Mouse (Mus musculus): ENCODE measurements around the gene Mrpl41.

DNA sequence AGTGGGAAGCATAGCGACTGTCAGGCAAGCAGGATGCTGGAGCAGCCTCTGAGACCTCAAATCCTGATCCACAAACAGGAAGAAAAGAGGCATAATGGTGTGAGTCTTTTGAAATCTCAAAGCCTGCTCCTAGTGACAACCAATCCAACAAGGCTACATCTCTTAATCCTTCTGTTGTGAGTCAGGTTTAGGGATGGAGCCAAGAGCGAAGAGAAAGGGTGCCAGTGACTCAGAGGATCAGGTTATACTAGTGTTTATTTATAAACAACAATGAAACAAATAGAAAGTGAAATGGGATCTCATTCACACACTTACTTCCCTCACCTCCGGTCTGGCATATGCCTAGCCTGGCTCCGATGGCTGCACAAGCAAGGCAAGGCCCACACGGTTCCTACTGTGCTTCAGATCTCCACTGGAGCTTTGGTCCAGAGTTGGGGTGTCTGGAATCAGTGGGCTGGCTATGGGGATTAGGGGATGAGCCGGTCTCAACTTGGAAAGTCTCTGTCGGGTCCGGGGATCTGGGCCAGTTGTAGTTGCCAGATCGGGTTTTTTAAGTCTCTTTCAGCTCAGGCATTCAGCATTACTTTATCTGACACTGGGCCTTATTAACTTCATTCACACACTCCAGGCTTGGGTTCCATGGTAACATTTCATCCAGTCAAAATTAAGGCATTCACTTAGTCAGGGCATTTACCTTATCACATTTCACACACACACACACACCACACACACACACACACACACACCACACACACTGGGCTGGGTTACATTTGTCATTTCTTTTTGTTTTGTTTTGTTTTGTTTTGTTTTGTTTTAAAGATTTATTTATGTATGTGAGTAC lies 29.3 kb upstream of the Mrpl41 start:
- TF ChIP-seq USF1 (IDR thresholded peaks at IDR 0.05; ENCODE audit: low read depth) (no peak), POLR2AphosphoS2 (IDR thresholded peaks at IDR 0.05; ENCODE audit: insufficient read length, low read depth) (no peak), CEBPB (IDR thresholded peaks at IDR 0.05; ENCODE audit: insufficient read depth, poor library complexity, severe bottlenecking) (no peak), POLR2A (IDR thresholded peaks at IDR 0.05; ENCODE audit: insufficient read length, low read depth) (no peak)
